Mouse (Mus musculus): ENCODE measurements around the gene Topbp1. TPM values are rescaled to one million over a fixed set of nuclear protein-coding genes. Genes with fewer than 3 reads are reported as not detected.

Topbp1 gene
- polyA plus RNA-seq, 1 experiment: 163 TPM

DNA sequence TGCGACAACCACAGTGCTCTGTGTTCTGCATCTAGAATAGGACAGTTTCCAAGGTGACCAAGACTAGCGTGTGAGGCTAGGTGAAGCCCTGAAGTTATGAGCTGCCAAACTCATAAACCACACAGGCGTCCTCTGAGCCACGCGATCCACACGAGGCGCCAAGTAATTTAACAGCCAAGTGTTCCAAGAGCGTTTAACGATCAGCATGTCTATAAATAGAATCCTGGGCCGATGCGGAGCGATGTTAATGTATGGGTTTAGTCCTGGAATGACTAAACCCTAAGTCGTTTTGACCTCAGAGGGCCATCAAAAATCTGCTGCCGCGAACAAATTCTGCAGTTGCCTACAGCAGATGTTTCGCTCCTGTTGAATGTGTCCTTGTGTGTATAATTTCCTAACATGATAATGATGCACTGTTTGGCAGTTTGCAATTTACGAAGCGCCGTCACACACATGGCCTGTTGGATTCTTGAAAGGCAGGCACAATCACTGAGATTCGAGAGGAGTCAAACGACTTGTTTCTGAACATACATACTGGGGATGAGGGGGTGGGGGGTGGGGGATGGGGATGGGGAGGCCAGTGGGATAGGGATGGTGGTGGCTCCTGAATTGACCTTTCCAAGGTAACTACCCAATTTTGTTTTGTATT, 93.6 kb downstream of the Topbp1 start:
- H3K4me1 ChIP-seq (ENCODE audit: control insufficient read depth, insufficient read depth, low read length): no peaks in the 10 kb centered on the region
- H3K4me3 ChIP-seq (ENCODE audit: low read depth, low read length): no peak overlapping the region
- H3K9me3 ChIP-seq (replicated peaks; ENCODE audit: control insufficient read depth, insufficient read depth, low read length, poor library complexity, severe bottlenecking): no peaks in the 10 kb centered on the region; the same call in 1 of the 2 replicates
- H3K27ac ChIP-seq (ENCODE audit: insufficient read depth, low read length): no peak overlapping the region
- H3K9ac ChIP-seq (ENCODE audit: low read depth, poor library complexity, severe bottlenecking): no peak overlapping the region
- no peaks in the 10 kb centered on the region for H3K27me3 ChIP-seq (ENCODE audit: control insufficient read depth, insufficient read depth, low read length, poor library complexity, severe bottlenecking)
- TF ChIP-seq EP300 (IDR thresholded peaks at IDR 0.05; ENCODE audit: insufficient read depth, low read depth, low read length): no peak
- no peak for TF ChIP-seq POLR2A (IDR thresholded peaks at IDR 0.05; ENCODE audit: insufficient read depth, low read length)
- TF ChIP-seq CTCF (IDR thresholded peaks at IDR 0.05; ENCODE audit: low read depth, low read length): no peak
- no peaks in the 10 kb centered on the region for H3K36me3 ChIP-seq (ENCODE audit: control insufficient read depth, insufficient read depth, low read length, poor library complexity, severe bottlenecking)

Other genes starting within 250 kb of the Topbp1 start
- 23.3 and 24.0 TPM in 2 replicates for gene Rab6b, start 193.4 kb upstream of the Topbp1 start, polyA plus RNA-seq (2011; ENCODE audit: insufficient read depth, insufficient read length, low read depth, missing spikeins)
- gene Srprb, start 103.1 kb upstream of the Topbp1 start, polyA plus RNA-seq (2011; ENCODE audit: insufficient read depth, insufficient read length, low read depth, missing spikeins): 26.4 and 26.8 TPM in 2 replicates
- 0.73 and 1.3 TPM in 2 replicates for gene Gm20425, start 74.9 kb upstream of the Topbp1 start, polyA plus RNA-seq (2011; ENCODE audit: insufficient read depth, insufficient read length, low read depth, missing spikeins)
- gene Trf, start 74.8 kb upstream of the Topbp1 start, polyA plus RNA-seq (2011; ENCODE audit: insufficient read depth, insufficient read length, low read depth, missing spikeins): 2.1 and 2.2 TPM in 2 replicates
- gene 1300017J02Rik, start 133 bp upstream of the Topbp1 start, polyA plus RNA-seq (2011; ENCODE audit: insufficient read depth, insufficient read length, low read depth, missing spikeins): 2.6 and 4.4 TPM in 2 replicates
- 348 and 354 TPM in 2 replicates for gene Cdv3, start 60.6 kb downstream of the Topbp1 start, polyA plus RNA-seq (2011; ENCODE audit: insufficient read depth, insufficient read length, low read depth, missing spikeins)
- gene Bfsp2, start 175.2 kb downstream of the Topbp1 start, polyA plus RNA-seq (2011; ENCODE audit: insufficient read depth, insufficient read length, low read depth, missing spikeins): not detected in 2 replicates